Mouse (Mus musculus): ENCODE results near the gene Pcbp2.

GRCm38 (mm10) chr15:102445146-102445545 lies 25.2 kb upstream of the Pcbp2 start, which contains the start of gene Amhr2:
- TF ChIP-seq POLR2A (IDR thresholded peaks at IDR 0.05; ENCODE audit: borderline replicate concordance, insufficient read depth, low read length) (no peak), CTCF (IDR thresholded peaks at IDR 0.05; ENCODE audit: borderline replicate concordance, insufficient read depth, low read depth, low read length) (no peak)
